Mouse (Mus musculus) forebrain, embryonic 10.5 days (tissue): ENCODE measurements around the gene Lpp. TPM values are rescaled to one million over a fixed set of nuclear protein-coding genes. Genes with fewer than 3 reads are reported as not detected.
A peak's percentile ranks its signal among the peaks of the same experiment; 100 is the strongest.

Source experiments
- DNase-seq: peaks from one replicate; pipeline ENCODE4 v3.0.0-alpha.2; 2017; ENCODE audit warnings: low spot score; ENCODE audit errors: extremely low spot score
- H3K27ac ChIP-seq: fragments of 300-500 bp; sonication (generic); 2 replicates; pipeline ENCODE4 v1.5.1; 2016; ENCODE audit warnings: mild to moderate bottlenecking
- H3K27me3 ChIP-seq: fragments of 300-500 bp; sonication (generic); 2 replicates; pipeline ENCODE4 v1.6.1; 2016; ENCODE audit warnings: mild to moderate bottlenecking; ENCODE audit not compliant: poor library complexity, severe bottlenecking
- H3K36me3 ChIP-seq: fragments of 300-500 bp; sonication (generic); replicated peaks from 2 replicates; pipeline ENCODE4 v1.6.1; 2016; ENCODE audit warnings: mild to moderate bottlenecking, moderate library complexity
- H3K4me1 ChIP-seq: fragments of 300-500 bp; sonication (generic); 2 replicates; pipeline ENCODE4 v1.6.1; 2016
- H3K4me3 ChIP-seq: fragments of 300-500 bp; sonication (generic); 2 replicates; pipeline ENCODE4 v1.5.1; 2016; ENCODE audit warnings: mild to moderate bottlenecking, moderate library complexity
- H3K9me3 ChIP-seq: fragments of 300-500 bp; sonication (generic); 2 replicates; pipeline ENCODE4 v1.6.1; 2016; ENCODE audit warnings: mild to moderate bottlenecking, moderate library complexity
- WGBS: fragments of 180-500 bp; shearing (Covaris S2); methylation state at CpG from one replicate; pipeline ENCODE4 v1.1.7; 2016; 5-methylcytosine and 5-hydroxymethylcytosine counted together
- microRNA counts: library from miRNA; unstranded; fragments of <30 nt; microRNA quantifications from one replicate; lab custom pipeline; 2017
- microRNA-seq: library from miRNA; unstranded; fragments of <30 nt; microRNA quantifications from one replicate; pipeline ENCODE4, GENCODE M21; 2017
- polyA plus RNA-seq: library from polyadenylated mRNA; unstranded; fragments of >200 nt; fragmentation: Nextera tagmentation; extraction: Ambion mirVana; gene quantifications from 2 replicates; pipeline ENCODE4 v1.2.1, GENCODE M21; 2016

Lpp gene
- polyA plus RNA-seq, 1 experiment from 2014 or later = 27.3 TPM

DNA sequence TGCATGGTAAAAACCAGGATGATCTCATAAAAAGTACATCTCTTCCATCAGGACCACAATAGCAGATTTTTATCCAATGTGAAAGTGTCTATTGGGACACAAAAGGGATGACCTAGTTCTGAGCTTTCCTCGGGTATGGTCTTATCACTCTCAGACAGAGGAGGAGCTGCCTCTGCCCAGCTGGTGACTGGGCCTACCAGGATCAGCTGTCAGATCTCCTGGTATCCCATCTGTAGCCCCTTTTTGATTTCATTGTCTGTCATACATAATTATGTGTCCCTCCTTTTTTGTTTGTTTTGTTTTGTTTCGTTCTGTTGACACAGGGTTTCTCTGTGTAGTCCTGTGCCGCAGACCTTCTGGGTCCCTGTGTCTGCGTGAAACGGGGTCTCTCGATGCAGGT, 644.1 kb downstream of the Lpp start:
- Histone ChIP-seq H3K27ac (no peak overlapping the region), H3K4me3 (no peak overlapping the region), H3K27me3 (peaks cover 12% of the 10 kb centered on the region; the same call in 1 of the 2 replicates), H3K9me3 (no peaks in the 10 kb centered on the region), H3K4me1 (0 out of 2 replicates have a peak, but pooled peaks cover 4% of the 10 kb centered on the region), H3K36me3 (no peaks in the 10 kb centered on the region)
- DNase-seq = no peak
- WGBS = 87% methylated on average over 6 of the region's 6 CpGs

DNA sequence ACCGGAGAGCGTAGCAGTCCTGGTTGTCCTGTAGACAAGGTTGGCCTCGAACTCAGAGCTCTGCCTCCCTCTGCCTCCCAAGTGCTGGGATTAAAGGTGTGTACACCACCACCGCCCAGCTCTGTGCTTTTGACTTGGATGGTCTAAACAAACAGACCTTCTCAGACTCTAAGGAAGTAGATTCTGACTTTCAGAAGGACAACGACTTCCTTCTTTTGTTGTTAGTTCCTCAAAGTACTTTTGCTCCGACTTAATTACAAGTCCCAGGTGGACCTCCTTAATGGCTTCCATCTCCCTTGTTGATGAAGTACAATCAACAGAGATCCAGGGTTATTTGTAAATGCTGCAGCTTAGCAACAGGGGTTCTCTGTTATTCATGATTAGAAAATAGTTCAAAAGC, 645.2 kb downstream of the Lpp start:
- H3K27me3 ChIP-seq = peaks cover 13% of the 10 kb centered on the region; the same call in 1 of the 2 replicates
- WGBS = 92% methylated on average over 6 of the region's 6 CpGs
- no peaks in the 10 kb centered on the region for H3K36me3 ChIP-seq
- no peak for DNase-seq
- no peak overlapping the region for H3K27ac ChIP-seq
- no peak overlapping the region for H3K4me3 ChIP-seq
- no peaks in the 10 kb centered on the region for H3K9me3 ChIP-seq
- H3K4me1 ChIP-seq = peaks cover 4% of the 10 kb centered on the region; the same call in 1 of the 2 replicates

GRCm38 (mm10) chr16:25039904-25040303, 646.6 kb downstream of the Lpp start:
- no peaks in the 10 kb centered on the region for H3K36me3 ChIP-seq
- H3K27ac ChIP-seq = no peak overlapping the region
- peaks cover 4% of the 10 kb centered on the region; the same call in 1 of the 2 replicates for H3K4me1 ChIP-seq
- peaks cover 13% of the 10 kb centered on the region; the same call in 1 of the 2 replicates for H3K27me3 ChIP-seq
- 62% methylated on average over 10 of the region's 10 CpGs for WGBS
- DNase-seq = no peak
- no peak overlapping the region for H3K4me3 ChIP-seq
- no peaks in the 10 kb centered on the region for H3K9me3 ChIP-seq

DNA sequence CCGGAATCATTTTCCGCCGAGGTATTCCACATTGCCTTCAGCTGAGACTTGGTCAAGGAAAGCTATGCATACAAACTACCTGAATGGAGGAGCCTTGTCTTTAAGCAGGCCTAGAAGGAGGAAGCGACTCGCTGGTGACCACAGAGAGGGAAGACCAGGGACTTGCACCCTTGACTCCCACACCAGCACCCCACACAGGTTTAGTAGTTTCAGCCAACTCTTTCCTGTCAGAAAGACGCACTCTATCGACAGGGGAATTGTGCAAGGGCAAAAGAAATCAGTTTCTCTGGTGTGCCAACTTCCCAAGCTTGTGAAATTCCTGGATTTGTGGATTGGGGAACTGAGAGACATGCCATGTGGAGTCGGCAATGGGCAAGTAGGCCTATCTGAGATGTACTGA, 647.9 kb downstream of the Lpp start:
- Histone ChIP-seq H3K36me3 (no peaks in the 10 kb centered on the region), H3K27ac (no peak overlapping the region), H3K4me3 (no peak overlapping the region), H3K27me3 (peaks cover 19% of the 10 kb centered on the region; the same call in 1 of the 2 replicates), H3K9me3 (no peaks in the 10 kb centered on the region), H3K4me1 (peaks cover 4% of the 10 kb centered on the region; the same call in 1 of the 2 replicates)
- no peak for DNase-seq
- WGBS = 95% methylated on average over 8 of the region's 8 CpGs

GRCm38 (mm10) chr16:25041855-25042529, 648.7 kb downstream of the Lpp start:
- H3K27me3 ChIP-seq = peaks cover 19% of the 10 kb centered on the region; the same call in 1 of the 2 replicates
- H3K9me3 ChIP-seq = no peaks in the 10 kb centered on the region
- H3K27ac ChIP-seq = no peak overlapping the region
- no peak overlapping the region for H3K4me3 ChIP-seq
- H3K36me3 ChIP-seq = no peaks in the 10 kb centered on the region
- H3K4me1 ChIP-seq = peaks cover 4% of the 10 kb centered on the region; the same call in 1 of the 2 replicates
- WGBS = 76% methylated on average over 5 of the region's 5 CpGs
- DNase-seq = no peak

MicroRNAs encoded within 50 kb of the gene (microRNA counts, 519-probe panel; counts per million panel counts)
- microRNA mmu-miR-28 (lab: Ali Mortazavi, UCI) = 4,954 counts per million, percentile 84 among the panel's probes with 10 or more counts

Small RNAs within 50 kb of the gene (microRNA-seq; reads per million reads assigned to microRNA genes)
- gene Mir28a = 1,099 reads per million, percentile 75 among the genes with 10 or more reads in this experiment
